In the genomic region with DNA sequence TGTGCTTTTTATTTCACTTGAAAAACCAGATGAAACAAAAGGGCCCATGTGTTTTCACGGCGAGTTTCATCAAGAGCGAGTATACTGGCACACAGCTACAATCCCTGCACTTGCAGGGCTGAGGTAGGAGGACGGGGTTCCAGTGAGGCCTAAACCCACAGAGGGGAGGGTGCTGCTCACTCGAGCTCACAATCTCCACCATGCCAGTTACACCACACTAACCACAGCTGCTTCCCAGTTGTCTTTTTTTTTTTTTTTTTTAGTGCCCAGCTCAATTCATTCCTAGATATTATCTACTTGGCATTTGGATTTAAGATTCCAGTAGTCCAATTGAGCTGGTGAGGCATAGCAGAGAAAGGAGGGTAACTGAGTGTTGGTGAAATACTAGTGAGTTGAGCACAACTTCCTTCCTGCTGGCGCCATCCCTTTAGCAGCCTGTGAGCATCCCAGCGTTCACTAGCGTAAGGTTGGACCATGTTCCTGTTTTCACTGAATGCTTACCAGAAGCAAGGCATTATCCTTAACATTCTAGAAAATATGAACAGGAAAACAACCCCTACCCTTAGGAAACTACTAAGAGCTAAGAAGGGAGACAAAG, we compare ENCODE assay signal across 11 mouse cellular contexts. TPM values are rescaled to one million over a fixed set of nuclear protein-coding genes. Genes with fewer than 3 reads are reported as not detected.
DNase-seq lines count a peak whose midpoint lies in the region; ATAC-seq lines count a peak whose summit lies in the region.
"Had no signal": no experiment of that assay in that cellular context is flagged by ENCODE, and none has a peak within 500 bp of the region (broad histone marks: within the 10 kb centered on the region; RNA-seq: fewer than 3 reads in every experiment).

No protein-coding gene starts in this region.

- H3K4me1 ChIP-seq in heart, embryonic 14.5 days (ENCODE audit: control insufficient read depth in 2 of 2, insufficient read depth in 2 of 2, low read length in 2 of 2): peaks cover 14 to 34% of the 10 kb centered on the region in 2 experiments
- H3K4me1 ChIP-seq in neural tube, embryonic 12.5 days: peaks cover 20% of the 10 kb centered on the region
- peaks cover 16% of the 10 kb centered on the region for H3K4me1 ChIP-seq in liver, embryonic 11.5 days (replicated peaks; ENCODE audit: control insufficient read depth, insufficient read depth, low read length)
- H3K4me1 ChIP-seq in stomach, embryonic 16.5 days (ENCODE audit: control insufficient read depth, insufficient read depth, low read length): peaks cover 12% of the 10 kb centered on the region; the same call in 1 of the 2 replicates

- no peaks in the 10 kb centered on the region for H3K27me3 ChIP-seq in heart, embryonic 14.5 days (ENCODE audit: control insufficient read depth, insufficient read depth, low read length)
- H3K27me3 ChIP-seq in neural tube, embryonic 12.5 days (replicated peaks): no peaks in the 10 kb centered on the region
- H3K27me3 ChIP-seq in liver, embryonic 11.5 days (replicated peaks; ENCODE audit: control insufficient read depth, insufficient read depth, low read length): no peaks in the 10 kb centered on the region
- H3K27me3 ChIP-seq in stomach, embryonic 16.5 days (ENCODE audit: control insufficient read depth, insufficient read depth, low read length): no peaks in the 10 kb centered on the region
- H3K27me3 ChIP-seq: embryonic facial prominence, embryonic 12.5 days had no signal

- H3K36me3 ChIP-seq in heart, embryonic 14.5 days (ENCODE audit: control insufficient read depth, insufficient read depth, low read length): no peaks in the 10 kb centered on the region
- no peaks in the 10 kb centered on the region for H3K36me3 ChIP-seq in neural tube, embryonic 12.5 days
- peaks cover 2% of the 10 kb centered on the region; the same call in 1 of the 2 replicates for H3K36me3 ChIP-seq in liver, embryonic 11.5 days (ENCODE audit: control insufficient read depth, insufficient read depth, low read length)
- H3K36me3 ChIP-seq in stomach, embryonic 16.5 days (ENCODE audit: control insufficient read depth, insufficient read depth, low read length): no peaks in the 10 kb centered on the region
- H3K36me3 ChIP-seq: embryonic facial prominence, embryonic 12.5 days had no signal

- 69% methylated on average over 8 of the region's 8 CpGs for WGBS in heart, embryonic 14.5 days
- WGBS in neural tube, embryonic 12.5 days: 73% methylated on average over 8 of the region's 8 CpGs
- 54% methylated on average over 8 of the region's 8 CpGs for WGBS in liver, embryonic 11.5 days
- WGBS in stomach, embryonic 16.5 days: 65% methylated on average over 8 of the region's 8 CpGs

- H3K4me2 ChIP-seq in heart, embryonic 14.5 days (ENCODE audit: low read length): peak overlapping the region; percentile 87; the same call in 1 of the 2 replicates
- H3K4me2 ChIP-seq in neural tube, embryonic 12.5 days (replicated peaks): peak overlapping the region; percentile 64
- peak overlapping the region; percentile 89 for H3K4me2 ChIP-seq in liver, embryonic 11.5 days
- H3K4me2 ChIP-seq in stomach, embryonic 16.5 days (ENCODE audit: low read depth, low read length): peak overlapping the region; percentile 82

- H3K27ac ChIP-seq in heart, embryonic 14.5 days (replicated peaks in 1 of 2; ENCODE audit: control insufficient read depth in 1 of 2, insufficient read depth in 1 of 2, low read depth in 2 of 2, low read length in 2 of 2): peak overlapping the region in 1 of 2 experiments; percentile 19; a peak in 1 of 4 replicates
- H3K27ac ChIP-seq in neural tube, embryonic 12.5 days: no peak overlapping the region
- no peak overlapping the region for H3K27ac ChIP-seq in liver, embryonic 11.5 days (ENCODE audit: low read depth, low read length)
- H3K27ac ChIP-seq in stomach, embryonic 16.5 days (ENCODE audit: low read length): peak overlapping the region; percentile 35
- H3K27ac ChIP-seq: embryonic facial prominence, embryonic 12.5 days had no signal

- no peak for DNase-seq in heart, postnatal 4 days
- no peak for DNase-seq in neural tube, embryonic 10.5 days (ENCODE audit: extremely low spot score, low spot score)
- no peak for DNase-seq in liver, embryonic 11.5 days (ENCODE audit: low spot score)
- no peak for DNase-seq in gastrocnemius, postnatal 4 days (ENCODE audit: low spot score in 2 of 2)
- no peak for DNase-seq in spleen, adult 12 weeks (ENCODE audit: low spot score)
- DNase-seq: adrenal gland, postnatal 36 days; layer of hippocampus, postnatal 36 days had no signal

- H3K9me3 ChIP-seq in heart, embryonic 14.5 days (ENCODE audit: control insufficient read depth, low read length): no peaks in the 10 kb centered on the region
- H3K9me3 ChIP-seq in neural tube, embryonic 12.5 days: no peaks in the 10 kb centered on the region
- H3K9me3 ChIP-seq in liver, embryonic 11.5 days (ENCODE audit: control insufficient read depth, low read length): no peaks in the 10 kb centered on the region
- no peaks in the 10 kb centered on the region for H3K9me3 ChIP-seq in stomach, embryonic 16.5 days (replicated peaks; ENCODE audit: control insufficient read depth, low read length)
- H3K9me3 ChIP-seq: embryonic facial prominence, embryonic 12.5 days had no signal

- ATAC-seq in heart, embryonic 14.5 days (ENCODE audit: insufficient number of reproducible peaks, insufficient read depth, low FRiP score, low read depth): no peak
- no peak for ATAC-seq in neural tube, embryonic 12.5 days (ENCODE audit: low FRiP score, low read depth)
- no peak for ATAC-seq in liver, embryonic 11.5 days (replicated peaks; ENCODE audit: low FRiP score)
- no peak for ATAC-seq in stomach, embryonic 16.5 days (ENCODE audit: insufficient read depth, low FRiP score)

- H3K4me3 ChIP-seq in heart, embryonic 14.5 days (ENCODE audit: control insufficient read depth in 1 of 2, insufficient read depth in 1 of 2, low read depth in 1 of 2, low read length in 2 of 2): no peak overlapping the region
- H3K4me3 ChIP-seq in neural tube, embryonic 12.5 days: no peak overlapping the region
- H3K4me3 ChIP-seq in liver, embryonic 11.5 days (ENCODE audit: low read depth, low read length): no peak overlapping the region
- 0 out of 2 replicates have a peak overlapping the region, but pooled peaks have one; percentile 0 for H3K4me3 ChIP-seq in stomach, embryonic 16.5 days (replicated peaks; ENCODE audit: low read length)
- H3K4me3 ChIP-seq: embryonic facial prominence, embryonic 12.5 days had no signal

- H3K9ac ChIP-seq in heart, embryonic 14.5 days (ENCODE audit: low read length): no peak overlapping the region
- no peak overlapping the region for H3K9ac ChIP-seq in neural tube, embryonic 12.5 days
- no peak overlapping the region; the same call in 1 of the 2 replicates for H3K9ac ChIP-seq in liver, embryonic 11.5 days (ENCODE audit: low read depth, low read length)
- no peak overlapping the region for H3K9ac ChIP-seq in stomach, embryonic 16.5 days (ENCODE audit: low read length)
- H3K9ac ChIP-seq: embryonic facial prominence, embryonic 12.5 days had no signal

RNA-seq across cellular contexts. Expression of a gene that starts 2.5 kb away (rescaled TPM):
- 281 and 320 TPM in 2 replicates for polyA plus RNA-seq in heart, embryonic 14.5 days (2014; fragmentation: Nextera tagmentation; extraction: Ambion mirVana)
- 100 to 1,000 TPM; 195 to 196 TPM for total RNA-seq in heart, postnatal 4 days (2021)
- polyA plus RNA-seq in neural tube, embryonic 12.5 days (2016; fragmentation: Nextera tagmentation; extraction: Ambion mirVana): 230 and 234 TPM in 2 replicates
- 271 and 278 TPM in 2 replicates for polyA plus RNA-seq in liver, embryonic 11.5 days (2014; fragmentation: Nextera tagmentation; extraction: Ambion mirVana)
- 383 and 401 TPM in 2 replicates for polyA plus RNA-seq in stomach, embryonic 16.5 days (2015; fragmentation: Nextera tagmentation; extraction: Ambion mirVana)
- 100 to 1,000 TPM; 190 to 191 TPM for total RNA-seq in gastrocnemius, postnatal 4 days (2021)

RNA-seq across cellular contexts. Expression of a gene that starts 33.0 kb away (rescaled TPM):
- polyA plus RNA-seq in heart, embryonic 14.5 days (2014; fragmentation: Nextera tagmentation; extraction: Ambion mirVana): 16.8 and 17.3 TPM in 2 replicates
- total RNA-seq in heart, postnatal 4 days (2021): 10 to 100 TPM; 68.4 to 73.6 TPM
- polyA plus RNA-seq in neural tube, embryonic 12.5 days (2016; fragmentation: Nextera tagmentation; extraction: Ambion mirVana): 21.3 and 23.7 TPM in 2 replicates
- polyA plus RNA-seq in liver, embryonic 11.5 days (2014; fragmentation: Nextera tagmentation; extraction: Ambion mirVana): 7.2 and 9.4 TPM in 2 replicates
- polyA plus RNA-seq in stomach, embryonic 16.5 days (2015; fragmentation: Nextera tagmentation; extraction: Ambion mirVana): 16.8 and 17.1 TPM in 2 replicates
- total RNA-seq in gastrocnemius, postnatal 4 days (2021): 10 to 100 TPM; 59.6 to 60.9 TPM
